Mouse (Mus musculus) limb, embryonic 13.5 days (tissue): ENCODE measurements around the gene Sorbs2. TPM values are rescaled to one million over a fixed set of nuclear protein-coding genes. Genes with fewer than 3 reads are reported as not detected.

Experiments
- polyA plus RNA-seq: library from polyadenylated mRNA; unstranded; fragments of >200 nt; fragmentation: Nextera tagmentation; extraction: Ambion mirVana; gene quantifications from 2 replicates; pipeline ENCODE4 v1.2.1, GENCODE M21; 2015

Gene Sorbs2
- polyA plus RNA-seq, 1 experiment from 2014 or later: 52.4 TPM

Other genes with a start within 250 kb of the Sorbs2 start
- not detected in 2 replicates for gene F11, start 245.8 kb upstream of the Sorbs2 start, polyA plus RNA-seq
- gene Klkb1, start 212.9 kb upstream of the Sorbs2 start, polyA plus RNA-seq: 0.04 TPM in 1 of 2 replicates, not detected in the other
- not detected in 2 replicates for gene Gm45753, start 199.3 kb upstream of the Sorbs2 start, polyA plus RNA-seq
- gene Cyp4v3, start 174.6 kb upstream of the Sorbs2 start, polyA plus RNA-seq: 1.5 and 1.6 TPM in 2 replicates
- 10.9 and 12.1 TPM in 2 replicates for gene Fam149a, start 125.5 kb upstream of the Sorbs2 start, polyA plus RNA-seq
- gene Tlr3, start 96.7 kb upstream of the Sorbs2 start, polyA plus RNA-seq: 0.66 and 1.4 TPM in 2 replicates